Mouse (Mus musculus) cerebellum, postnatal 25 days (tissue): ENCODE results near the gene Tnk1.

Source experiments
- DNase-seq, 2 experiments: peaks; one replicate each; pipeline ENCODE4 v3.0.0; 2021; ENCODE audit warnings: mixed read lengths in 2 of 2

Tnk1 gene

DNA sequence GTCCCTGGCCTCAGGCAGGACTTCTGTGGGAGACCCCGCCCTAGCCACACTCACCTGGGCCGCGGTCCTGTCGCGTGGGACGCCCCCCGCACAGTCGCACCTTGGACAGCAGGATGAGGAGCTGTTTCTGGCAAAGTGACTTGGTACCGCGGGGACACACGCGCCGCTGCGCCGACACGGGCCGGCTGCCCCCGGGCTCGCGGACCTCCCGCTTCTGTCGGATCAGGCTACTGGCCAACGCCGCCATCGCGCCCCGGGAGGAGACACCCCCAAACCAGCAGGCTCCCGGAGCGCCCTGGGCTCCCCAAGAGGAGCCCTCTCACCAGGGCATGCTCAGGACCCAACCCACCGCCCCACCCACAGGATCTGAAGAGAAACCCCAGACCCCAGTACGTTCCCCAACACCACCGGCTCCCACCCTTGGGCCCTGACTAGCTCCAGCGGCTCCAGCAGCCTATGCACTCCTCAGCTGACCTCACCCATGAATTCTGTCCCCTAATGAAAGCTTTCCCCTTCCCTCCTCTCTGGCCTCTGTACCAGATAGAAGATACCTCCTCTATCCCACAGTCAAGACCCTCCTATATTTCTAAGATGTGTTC is 57.1 kb downstream of the Tnk1 start, which contains the start of gene Fgf11:
TSS of gene Fgf11 (minus strand) at position 479 of the 599 bp plus-strand sequence.
- DNase-seq = no peak
